Mouse (Mus musculus): ENCODE results near the gene Rbbp9.

DNA sequence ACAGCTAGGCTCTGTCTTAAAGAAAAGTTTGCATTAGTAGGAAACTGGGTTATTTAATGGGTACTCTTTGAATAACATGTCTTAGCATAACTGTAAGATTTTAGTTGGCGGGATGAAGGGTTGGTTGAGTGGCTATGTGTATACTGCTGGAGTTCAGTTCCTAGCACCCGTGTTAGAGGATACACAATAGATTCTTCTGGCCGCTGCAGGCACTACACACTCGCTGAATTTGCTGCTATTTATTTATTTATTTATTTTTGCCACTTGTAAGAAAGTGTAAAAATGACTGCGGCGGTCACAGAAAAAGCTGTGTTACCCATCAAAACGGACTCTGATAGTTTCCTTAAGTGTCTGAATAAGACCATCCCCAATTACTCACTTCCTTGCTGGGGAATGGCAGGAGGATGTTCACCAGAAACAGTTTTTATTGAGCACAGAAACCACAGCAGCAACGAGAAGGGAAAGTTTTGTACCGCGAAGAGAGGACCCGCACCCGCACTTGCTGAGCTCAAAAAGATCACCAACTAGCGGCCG lies 4.7 kb upstream of the Rbbp9 start:
- TF ChIP-seq POLR2A (IDR thresholded peaks at IDR 0.05; ENCODE audit: extremely low read depth, insufficient read depth, low read length) (no peak), CTCF (IDR thresholded peaks at IDR 0.05; ENCODE audit: extremely low read depth, insufficient read depth, low read length) (no peak)

All from cortical plate, adult 2 months (tissue).